Mouse (Mus musculus): ENCODE data around the gene Tlr13.

DNA sequence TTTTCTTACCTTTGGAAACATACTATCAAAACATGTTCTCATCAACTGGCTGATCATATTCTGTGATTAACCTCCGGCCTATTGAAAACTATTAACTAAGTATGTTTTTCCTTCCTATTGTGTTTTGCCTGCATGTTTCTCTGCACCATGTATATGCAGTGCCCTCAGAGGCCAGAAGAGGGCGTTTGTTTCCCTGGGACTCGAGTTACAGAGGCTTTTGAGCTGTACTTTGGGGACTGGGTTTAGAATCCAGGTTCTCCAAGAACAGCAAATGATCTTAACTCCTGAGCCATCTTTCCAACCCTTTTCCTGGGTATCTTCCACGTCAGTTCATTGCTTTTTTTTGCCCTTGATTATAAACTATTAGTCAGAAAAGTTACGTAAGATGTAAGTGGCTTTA lies 54.3 kb downstream of the Tlr13 start:
- TF ChIP-seq POLR2A (IDR thresholded peaks at IDR 0.05; ENCODE audit: insufficient read depth, low read depth, low read length) (no peak), CTCF (IDR thresholded peaks at IDR 0.05) (peak; percentile 53)

Data from heart, adult 2 months (tissue).